Mouse (Mus musculus): Measurements from ENCODE around the gene Sdf2l1. TPM values are rescaled to one million over a fixed set of nuclear protein-coding genes. Genes with fewer than 3 reads are reported as not detected.
"Not testable (repeated sequence)": the region's sequence is repeated elsewhere in the genome, so short reads cannot be mapped to it uniquely, and the experiment has no call there.

Sdf2l1 gene
- 105 and 107 TPM in 2 replicates for polyA plus RNA-seq (2012; rRNA removed)

- WGBS = under 1% methylated on average over 47 of the region's 47 CpGs
These were observed at the start of gene Sdf2l1 for GRCm38 (mm10) chr16:17132089-17132905. Gene Sdf2l1 (minus strand): TSS chr16:17132383.

GRCm38 (mm10) chr16:17181382-17181781 is 49.2 kb upstream of the Sdf2l1 start:
- WGBS = 60% methylated on average over 4 of the region's 4 CpGs
- no peak for DNase-seq (ENCODE audit: low read depth, low spot score)

More at GRCm38 (mm10) chr16:17132089-17132905, at the start of gene Sdf2l1:
- peak; percentile 89 for DNase-seq (ENCODE audit: low read depth, low spot score)

GRCm38 (mm10) chr16:17179706-17180105 is 47.5 kb upstream of the Sdf2l1 start:
- WGBS = 93% methylated on average over 3 of the region's 3 CpGs
- DNase-seq (ENCODE audit: low read depth, low spot score) = no peak

- 90% methylated on average over 1 of the region's 1 CpGs for WGBS
- no peak for DNase-seq (ENCODE audit: low read depth, low spot score)
These were observed 45.5 kb upstream of the Sdf2l1 start for GRCm38 (mm10) chr16:17177623-17178170.

- DNase-seq (ENCODE audit: low read depth, low spot score) = peak; percentile 60
- 52% methylated on average over 2 of the region's 2 CpGs for WGBS
These were observed 43.6 kb upstream of the Sdf2l1 start for GRCm38 (mm10) chr16:17175765-17176164.

- WGBS = 74% methylated on average over 5 of the region's 5 CpGs
- no peak for DNase-seq (ENCODE audit: low read depth, low spot score)
These were observed 35.9 kb upstream of the Sdf2l1 start for GRCm38 (mm10) chr16:17168049-17168448.

- no peak for DNase-seq (ENCODE audit: low read depth, low spot score)
These were observed 35.0 kb upstream of the Sdf2l1 start for GRCm38 (mm10) chr16:17167179-17167578.

GRCm38 (mm10) chr16:17165478-17165877 is 33.3 kb upstream of the Sdf2l1 start:
- whole genome bisulfite sequencing = 21% methylated on average over 1 of the region's 1 CpGs
- DNase-seq (ENCODE audit: low read depth, low spot score) = not testable (repeated sequence)

GRCm38 (mm10) chr16:17154346-17154745 is 22.2 kb upstream of the Sdf2l1 start:
- WGBS = 85% methylated on average over 2 of the region's 2 CpGs

GRCm38 (mm10) chr16:17151874-17152273 is 19.7 kb upstream of the Sdf2l1 start:
- WGBS = 93% methylated on average over 4 of the region's 4 CpGs
- DNase-seq (ENCODE audit: low read depth, low spot score) = no peak

More at GRCm38 (mm10) chr16:17154346-17154745, 22.2 kb upstream of the Sdf2l1 start:
- no peak for DNase-seq (ENCODE audit: low read depth, low spot score)

GRCm38 (mm10) chr16:17150520-17151258 is 18.5 kb upstream of the Sdf2l1 start:
- 39% methylated on average over 7 of the region's 7 CpGs for WGBS
- DNase-seq (ENCODE audit: low read depth, low spot score) = peak; percentile 69

GRCm38 (mm10) chr16:17148084-17148483 is 15.9 kb upstream of the Sdf2l1 start:
- 44% methylated on average over 16 of the region's 16 CpGs for WGBS

GRCm38 (mm10) chr16:17147391-17147929 is 15.3 kb upstream of the Sdf2l1 start:
- WGBS = 2% methylated on average over 40 of the region's 41 CpGs
- no peak for DNase-seq (ENCODE audit: low read depth, low spot score)

More at GRCm38 (mm10) chr16:17148084-17148483, 15.9 kb upstream of the Sdf2l1 start:
- no peak for DNase-seq (ENCODE audit: low read depth, low spot score)

- WGBS = under 1% methylated on average over 34 of the region's 34 CpGs
These were observed 14.6 kb upstream of the Sdf2l1 start, which contains the start of gene Ccdc116 for GRCm38 (mm10) chr16:17146772-17147235. Gene Ccdc116 (minus strand): TSS chr16:17147229.

GRCm38 (mm10) chr16:17144339-17144738 is 12.2 kb upstream of the Sdf2l1 start, which contains the start of gene Ydjc:
Gene Ydjc (plus strand): TSS chr16:17144621.
- DNase-seq (ENCODE audit: low read depth, low spot score) = no peak
- 46% methylated on average over 7 of the region's 7 CpGs for WGBS

More at GRCm38 (mm10) chr16:17146772-17147235, 14.6 kb upstream of the Sdf2l1 start, which contains the start of gene Ccdc116:
- DNase-seq (ENCODE audit: low read depth, low spot score) = no peak

GRCm38 (mm10) chr16:17137355-17137754 is 5.2 kb upstream of the Sdf2l1 start:
- WGBS = 74% methylated on average over 15 of the region's 15 CpGs
- DNase-seq (ENCODE audit: low read depth, low spot score) = no peak

GRCm38 (mm10) chr16:17132906-17133200 is 670 bp upstream of the Sdf2l1 start:
- 21% methylated on average over 7 of the region's 7 CpGs for WGBS
- DNase-seq (ENCODE audit: low read depth, low spot score) = no peak

- no peak for DNase-seq (ENCODE audit: low read depth, low spot score)
- WGBS = 5% methylated on average over 43 of the region's 43 CpGs
These were observed 743 bp downstream of the Sdf2l1 start for GRCm38 (mm10) chr16:17131191-17132088.

GRCm38 (mm10) chr16:17127292-17127691 is 4.9 kb downstream of the Sdf2l1 start:
- no peak for DNase-seq (ENCODE audit: low read depth, low spot score)
- 97% methylated on average over 1 of the region's 1 CpGs for WGBS

All from large intestine, adult 2 months (tissue).